Mouse (Mus musculus) cerebellum, adult 8-10 months (tissue): ENCODE measurements at regions not wholly inside any gene's neighbourhood (a gene's known extent, or its start where the extent isn't known, plus 50 kb on each side); places are given as distances from the start of the nearest gene placed in this dataset.
"Not testable (repeated sequence)": the region's sequence is repeated elsewhere in the genome, so short reads cannot be mapped to it uniquely, and the experiment has no call there.

ENCODE experiments used
- DNase-seq: peaks from one replicate; pipeline ENCODE4 v3.0.0; 2022

GRCm38 (mm10) chr14:27562564-27562963 lies 54.3 kb upstream of the Ccdc66 start:
- not testable (repeated sequence) for DNase-seq

DNA sequence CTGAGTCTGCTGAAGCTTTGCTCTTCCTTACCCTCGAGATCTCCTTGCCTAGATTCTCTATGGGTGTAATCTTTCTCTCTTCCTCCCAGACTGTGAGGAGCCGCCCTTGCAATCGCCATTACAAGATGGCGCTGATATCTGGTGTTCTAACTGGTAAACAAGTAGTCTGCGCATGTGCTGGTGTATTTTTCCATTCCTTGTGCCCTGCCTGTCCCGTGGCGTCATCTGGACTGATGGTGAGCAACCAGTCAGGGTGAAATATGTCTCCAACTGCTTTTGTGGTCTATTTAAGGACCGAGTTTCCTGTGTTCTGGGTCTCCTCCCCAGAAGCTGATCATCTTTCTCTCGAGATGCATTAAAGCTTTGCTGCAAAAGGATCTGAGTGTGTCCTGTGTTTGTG lies 53.7 kb upstream of the Ccdc66 start:
- DNase-seq: not testable (repeated sequence)

- peak; percentile 56 for DNase-seq
Observed at GRCm38 (mm10) chr14:27560434-27560833, 52.2 kb upstream of the Ccdc66 start.

GRCm38 (mm10) chr14:27558794-27559491 lies 50.7 kb upstream of the Ccdc66 start:
- DNase-seq: no peak
